Mouse (Mus musculus) heart, postnatal 4 days (tissue): ENCODE data around the gene H2-M5. TPM values are rescaled to one million over a fixed set of nuclear protein-coding genes. Genes with fewer than 3 reads are reported as not detected.

ENCODE experiments used
- DNase-seq: peaks from one replicate; pipeline ENCODE4 v3.0.0; 2021
- total RNA-seq, 2 experiments: library from RNA; stranded (reverse); gene quantifications; 2 replicates each; pipeline ENCODE4 v1.2.3; 2021

Gene H2-M5
- total RNA-seq, 2 experiments from 2014 or later = 0.29 to 0.43 TPM

- DNase-seq = no peak
These were observed 41.1 kb downstream of the H2-M5 start for GRCm38 (mm10) chr17:36948286-36948685.

- peak; percentile 47 for DNase-seq
These were observed 42.1 kb downstream of the H2-M5 start for GRCm38 (mm10) chr17:36947051-36947819.

- no peak for DNase-seq
These were observed 45.1 kb downstream of the H2-M5 start for GRCm38 (mm10) chr17:36944121-36944775.

- DNase-seq = no peak
These were observed 45.6 kb downstream of the H2-M5 start for GRCm38 (mm10) chr17:36943691-36944090.

- peak; percentile 18 for DNase-seq
These were observed 46.4 kb downstream of the H2-M5 start, which contains the start of gene Rnf39 for GRCm38 (mm10) chr17:36942791-36943471. Rnf39 (plus strand) TSS chr17:36942918.

- peak; percentile 69 for DNase-seq
These were observed 46.9 kb downstream of the H2-M5 start for GRCm38 (mm10) chr17:36942391-36942790.

GRCm38 (mm10) chr17:36938056-36938455 is 51.3 kb downstream of the H2-M5 start:
- DNase-seq = no peak

Other genes starting within 250 kb of the H2-M5 start
- gene H2-M10.5, start 216.6 kb downstream of the H2-M5 start, total RNA-seq = not detected
- gene H2-M10.6, start 177.4 kb downstream of the H2-M5 start, total RNA-seq = not detected
- 10 to 100 TPM; 24.5 to 28.4 TPM for gene Trim26, start 152.4 kb downstream of the H2-M5 start, total RNA-seq
- gene Trim15, start 122.3 kb downstream of the H2-M5 start, total RNA-seq = not detected
- 1 to 10 TPM in 1 of 2 experiments, under 1 TPM in 1; 0.57 to 1.8 TPM for gene Trim10, start 120.0 kb downstream of the H2-M5 start, total RNA-seq
- not detected for gene Trim40, start 99.4 kb downstream of the H2-M5 start, total RNA-seq
- gene Trim31, start 91.4 kb downstream of the H2-M5 start, total RNA-seq = not detected
- gene Rnf39, start 46.6 kb downstream of the H2-M5 start, total RNA-seq = under 1 TPM; 0.45 TPM
- 10 to 100 TPM; 56.0 to 61.3 TPM for gene Ppp1r11, start 37.8 kb downstream of the H2-M5 start, total RNA-seq
- 10 to 100 TPM; 24.9 to 29.3 TPM for gene Znrd1, start 31.0 kb downstream of the H2-M5 start, total RNA-seq
- gene Znrd1as, start 30.9 kb downstream of the H2-M5 start, total RNA-seq = 1 to 10 TPM; 7.2 to 7.3 TPM
- not detected for gene 2410137M14Rik, start 8.3 kb downstream of the H2-M5 start, total RNA-seq
- 10 to 100 TPM in 1 of 2 experiments, 1 to 10 TPM in 1; 9.7 to 14.5 TPM for gene Zfp57, start 11.6 kb upstream of the H2-M5 start, total RNA-seq
- not detected for gene Mog, start 33.9 kb upstream of the H2-M5 start, total RNA-seq
- gene Gabbr1, start 56.4 kb upstream of the H2-M5 start, total RNA-seq = 10 to 100 TPM; 21.6 to 22.4 TPM
- gene Olfr90, start 99.0 kb upstream of the H2-M5 start, total RNA-seq = not detected
- gene Olfr91, start 108.7 kb upstream of the H2-M5 start, total RNA-seq = not detected
- gene Olfr92, start 130.6 kb upstream of the H2-M5 start, total RNA-seq = not detected
- gene Olfr93, start 172.0 kb upstream of the H2-M5 start, total RNA-seq = not detected
- not detected for gene Ubd, start 204.4 kb upstream of the H2-M5 start, total RNA-seq
- not detected for gene Olfr94, start 211.5 kb upstream of the H2-M5 start, total RNA-seq
- gene Olfr95, start 223.6 kb upstream of the H2-M5 start, total RNA-seq = not detected
- not detected for gene Olfr96, start 230.6 kb upstream of the H2-M5 start, total RNA-seq
- gene Olfr97, start 247.8 kb upstream of the H2-M5 start, total RNA-seq = not detected